Mouse (Mus musculus): Measurements from ENCODE around the gene Mbnl2. TPM values are rescaled to one million over a fixed set of nuclear protein-coding genes. Genes with fewer than 3 reads are reported as not detected.

Gene Mbnl2
- polyA plus RNA-seq, 1 experiment from 2014 or later = 173 TPM

- peak overlapping the region; percentile 88 for H3K4me3 ChIP-seq (replicated peaks)
- no peaks in the 10 kb centered on the region; the same call in 1 of the 2 replicates for H3K9me3 ChIP-seq (replicated peaks)
- H3K27me3 ChIP-seq = no peaks in the 10 kb centered on the region
- H3K9ac ChIP-seq = peak overlapping the region; percentile 81
- ATAC-seq (ENCODE audit: insufficient number of reproducible peaks, low FRiP score, low TSS enrichment, low read depth) = peak; percentile 4
- H3K4me1 ChIP-seq = peaks cover 13% of the 10 kb centered on the region
- peak overlapping the region; percentile 98 for H3K27ac ChIP-seq (replicated peaks)
- H3K4me2 ChIP-seq (replicated peaks) = peak overlapping the region; percentile 76
- WGBS = under 1% methylated on average over 62 of the region's 62 CpGs
- H3K36me3 ChIP-seq = peaks cover 5% of the 10 kb centered on the region; the same call in 1 of the 2 replicates
Observed at GRCm38 (mm10) chr14:120478641-120479341, 203.3 kb downstream of the Mbnl2 start.

GRCm38 (mm10) chr14:120480341-120480900 is 205.0 kb downstream of the Mbnl2 start:
- Histone ChIP-seq H3K4me1 (peaks cover 13% of the 10 kb centered on the region), H3K9me3 (replicated peaks) (no peaks in the 10 kb centered on the region; the same call in 1 of the 2 replicates), H3K36me3 (peaks cover 5% of the 10 kb centered on the region; the same call in 1 of the 2 replicates), H3K27ac (replicated peaks) (no peak overlapping the region), H3K4me2 (replicated peaks) (peak overlapping the region; percentile 76; the same call in 1 of the 2 replicates), H3K27me3 (no peaks in the 10 kb centered on the region), H3K4me3 (replicated peaks) (no peak overlapping the region), H3K9ac (no peak overlapping the region)
- ATAC-seq (ENCODE audit: insufficient number of reproducible peaks, low FRiP score, low TSS enrichment, low read depth) = no peak
- WGBS = 73% methylated on average over 8 of the region's 8 CpGs

- no peak overlapping the region for H3K4me3 ChIP-seq (replicated peaks)
- no peak overlapping the region for H3K4me2 ChIP-seq (replicated peaks)
- no peak for ATAC-seq (ENCODE audit: insufficient number of reproducible peaks, low FRiP score, low TSS enrichment, low read depth)
- H3K9me3 ChIP-seq (replicated peaks) = no peaks in the 10 kb centered on the region; the same call in 1 of the 2 replicates
- peaks cover 5% of the 10 kb centered on the region; the same call in 1 of the 2 replicates for H3K36me3 ChIP-seq
- no peak overlapping the region for H3K9ac ChIP-seq
- H3K27ac ChIP-seq (replicated peaks) = no peak overlapping the region
- H3K27me3 ChIP-seq = no peaks in the 10 kb centered on the region
- WGBS = 93% methylated on average over 4 of the region's 4 CpGs
- peaks cover 13% of the 10 kb centered on the region for H3K4me1 ChIP-seq
Observed at GRCm38 (mm10) chr14:120480927-120481326, 205.5 kb downstream of the Mbnl2 start.

Other genes with a start within 250 kb of the Mbnl2 start
- not detected in 2 replicates for gene Oxgr1, start 233.2 kb upstream of the Mbnl2 start, polyA plus RNA-seq (2015; fragmentation: Nextera tagmentation; extraction: Ambion mirVana)
- 17.6 and 18.0 TPM in 2 replicates for gene Rap2a, start 202.8 kb downstream of the Mbnl2 start, polyA plus RNA-seq (2015; fragmentation: Nextera tagmentation; extraction: Ambion mirVana)